Mouse (Mus musculus) cerebellum, postnatal 36 days (tissue): ENCODE data around the gene Ptcd3.
"Not testable (repeated sequence)": the region's sequence is repeated elsewhere in the genome, so short reads cannot be mapped to it uniquely, and the experiment has no call there.

Experiments used
- DNase-seq, 2 experiments: peaks; one replicate each; pipeline ENCODE4 v3.0.0; 2021 to 2022; ENCODE audit warnings: mixed read lengths in 2 of 2

Gene Ptcd3

GRCm38 (mm10) chr6:71908481-71909381, at the start of gene Ptcd3, which contains the start of gene Polr1a:
Ptcd3 (minus strand) TSS chr6:71908750.
Polr1a (plus strand) TSS chr6:71909053.
- DNase-seq: peak; percentile 91 to 94

DNA sequence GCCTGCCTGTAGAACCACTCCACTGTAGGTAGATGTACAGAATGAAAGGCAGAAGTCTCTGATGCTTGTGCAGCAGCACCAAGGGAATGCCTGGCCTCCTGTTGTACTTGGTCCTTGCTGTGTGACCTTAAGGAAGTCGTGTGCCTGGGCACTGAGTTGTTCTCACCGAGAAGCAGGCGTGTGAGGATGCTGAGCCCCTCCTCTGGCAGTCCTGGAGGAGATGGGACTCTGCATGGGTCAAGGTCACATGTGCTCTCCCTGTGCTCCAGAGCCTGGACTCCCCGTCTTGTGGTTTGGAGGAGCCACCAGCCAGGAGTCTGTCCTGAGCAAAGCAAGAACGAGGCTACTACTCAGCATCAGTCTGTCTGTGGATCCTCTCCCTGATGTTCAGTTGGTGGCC, 42.6 kb upstream of the Ptcd3 start:
- DNase-seq: no peak

GRCm38 (mm10) chr6:71950592-71950991, 42.0 kb upstream of the Ptcd3 start:
- no peak for DNase-seq

DNA sequence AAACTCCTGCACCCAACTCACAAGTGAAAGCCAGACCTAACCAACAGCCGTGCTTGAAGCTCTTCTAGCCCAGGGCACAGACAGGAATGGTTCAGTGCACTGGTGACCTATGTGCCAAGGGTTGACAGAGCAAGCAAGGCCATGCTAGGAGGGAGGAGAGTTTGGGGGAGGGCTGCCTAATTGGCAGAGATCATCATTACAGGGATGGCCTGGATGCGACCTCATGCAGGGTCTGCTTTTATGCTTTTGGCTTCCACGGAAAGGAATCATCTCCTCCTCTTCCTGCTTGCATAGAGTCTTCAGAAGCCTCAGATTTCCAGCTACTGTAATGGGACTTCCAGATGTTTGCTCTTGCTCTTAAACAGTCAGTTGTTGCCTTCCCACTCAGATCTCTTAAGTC, 41.2 kb upstream of the Ptcd3 start:
- DNase-seq: no peak

GRCm38 (mm10) chr6:71946121-71946520, 37.6 kb upstream of the Ptcd3 start:
- no peak for DNase-seq

GRCm38 (mm10) chr6:71945101-71945500, 36.6 kb upstream of the Ptcd3 start:
- no peak for DNase-seq

DNA sequence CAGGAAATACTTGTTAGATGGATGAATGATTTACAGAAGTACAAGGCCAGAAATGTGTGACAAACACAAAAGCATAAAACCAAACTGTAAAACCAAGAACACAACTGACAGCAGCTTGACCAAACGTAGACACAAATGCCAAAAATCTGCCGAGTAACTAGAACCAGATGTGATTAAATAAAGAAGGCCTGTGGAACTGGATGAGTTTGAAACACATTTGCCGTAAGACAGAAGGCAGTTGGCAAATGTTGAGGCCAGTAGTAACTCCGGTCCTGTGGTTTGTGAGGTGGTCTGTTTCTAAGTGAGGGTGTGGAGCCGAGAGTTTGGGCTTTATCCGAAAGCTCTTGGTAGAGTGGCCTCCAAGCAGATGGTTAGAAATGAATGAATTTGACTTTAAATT, 32.4 kb upstream of the Ptcd3 start:
- no peak for DNase-seq

DNA sequence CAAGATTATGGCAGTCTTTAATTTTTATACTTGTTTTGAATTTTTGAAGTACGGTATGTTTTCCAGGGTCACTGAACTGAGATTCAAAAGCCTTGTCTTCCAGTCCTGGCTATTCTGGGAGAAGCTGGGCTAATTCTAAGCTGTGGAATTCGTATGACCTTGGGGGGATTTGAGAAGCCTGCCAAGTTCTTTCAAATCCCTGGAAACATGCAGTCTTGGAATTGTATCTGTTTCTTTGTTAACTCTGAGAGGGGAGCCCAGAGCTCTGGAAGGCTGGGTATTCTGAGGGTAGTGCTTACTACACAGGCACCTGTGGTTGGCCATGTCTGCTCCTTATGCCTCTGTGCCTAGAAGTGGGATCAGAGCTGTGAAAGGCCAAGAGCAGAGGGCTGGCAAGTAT, 27.2 kb upstream of the Ptcd3 start:
- DNase-seq: no peak

- DNase-seq: no peak
Measured at GRCm38 (mm10) chr6:71934081-71934556, 25.6 kb upstream of the Ptcd3 start.

GRCm38 (mm10) chr6:71932347-71932746, 23.8 kb upstream of the Ptcd3 start:
- DNase-seq: no peak

DNA sequence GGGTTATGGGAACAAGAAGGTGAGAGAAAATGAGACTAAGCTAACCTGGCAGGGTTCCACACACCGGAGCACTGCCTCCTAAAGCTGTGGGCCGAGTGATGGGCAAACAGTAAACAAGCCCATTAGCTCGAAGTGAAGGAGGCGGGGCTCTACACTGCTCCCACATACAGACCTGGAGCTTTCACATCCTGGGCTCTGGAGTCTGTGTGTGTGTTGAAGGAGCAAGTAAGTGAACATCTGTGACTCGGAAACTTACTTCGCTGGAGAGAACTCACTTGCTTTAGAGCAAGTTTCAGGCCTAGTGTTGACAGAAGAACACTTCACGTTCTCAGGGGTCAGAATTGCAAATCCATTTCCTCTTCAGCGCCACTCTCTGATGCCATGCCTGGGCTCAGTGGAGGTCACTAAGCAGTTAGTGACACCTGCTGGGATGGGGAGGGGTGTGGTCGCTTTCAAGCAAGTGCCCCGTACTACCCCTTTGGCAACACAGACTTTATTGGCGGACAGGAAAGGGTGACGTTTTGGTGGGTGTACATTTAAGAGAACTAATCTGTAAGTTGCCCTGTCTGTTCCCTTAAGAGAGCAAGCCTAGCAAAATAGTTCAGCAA, 22.4 kb upstream of the Ptcd3 start:
- DNase-seq: no peak

DNA sequence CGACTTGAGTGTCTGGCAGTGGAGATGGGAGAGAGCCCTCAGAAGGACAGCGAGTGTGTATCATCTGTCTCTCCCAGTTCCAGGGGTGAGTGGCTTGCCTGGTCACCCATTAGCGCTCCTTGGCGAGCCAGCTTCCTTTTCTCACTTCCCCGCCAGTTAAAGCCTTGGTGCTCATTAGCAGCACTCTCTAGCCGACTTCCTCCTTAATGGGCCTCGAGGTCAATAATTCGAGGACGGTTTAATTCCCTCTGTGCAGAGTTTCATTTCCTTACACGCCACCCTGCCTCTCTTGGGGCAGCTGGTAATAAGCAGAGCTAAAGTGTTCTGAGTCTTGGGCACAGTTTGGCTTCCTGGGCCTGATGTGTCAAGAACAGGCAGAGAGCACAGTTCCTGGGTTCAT, 21.5 kb upstream of the Ptcd3 start:
- no peak for DNase-seq

DNA sequence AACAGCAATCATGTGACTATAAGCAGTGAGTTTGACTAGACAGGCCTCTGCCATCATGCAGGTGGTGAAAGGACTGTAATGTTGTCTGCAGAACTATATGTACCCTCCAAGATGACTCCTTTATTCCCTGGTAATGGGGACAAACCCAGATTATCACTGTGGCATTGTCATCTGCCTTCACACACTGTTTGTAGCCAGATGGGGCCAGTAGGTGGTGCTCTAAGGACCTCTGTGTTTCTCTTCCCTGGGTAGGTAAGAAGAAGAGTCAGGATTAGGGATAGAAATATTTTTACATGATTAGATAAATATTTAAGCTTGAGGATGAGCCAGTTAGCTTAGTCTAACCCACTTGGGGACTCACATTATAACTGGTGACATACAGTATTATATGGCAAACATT, 19.4 kb upstream of the Ptcd3 start:
- peak; percentile 77 to 82 for DNase-seq

GRCm38 (mm10) chr6:71925233-71925632, 16.7 kb upstream of the Ptcd3 start:
- DNase-seq: not testable (repeated sequence)

GRCm38 (mm10) chr6:71920752-71921151, 12.2 kb upstream of the Ptcd3 start:
- no peak for DNase-seq

DNA sequence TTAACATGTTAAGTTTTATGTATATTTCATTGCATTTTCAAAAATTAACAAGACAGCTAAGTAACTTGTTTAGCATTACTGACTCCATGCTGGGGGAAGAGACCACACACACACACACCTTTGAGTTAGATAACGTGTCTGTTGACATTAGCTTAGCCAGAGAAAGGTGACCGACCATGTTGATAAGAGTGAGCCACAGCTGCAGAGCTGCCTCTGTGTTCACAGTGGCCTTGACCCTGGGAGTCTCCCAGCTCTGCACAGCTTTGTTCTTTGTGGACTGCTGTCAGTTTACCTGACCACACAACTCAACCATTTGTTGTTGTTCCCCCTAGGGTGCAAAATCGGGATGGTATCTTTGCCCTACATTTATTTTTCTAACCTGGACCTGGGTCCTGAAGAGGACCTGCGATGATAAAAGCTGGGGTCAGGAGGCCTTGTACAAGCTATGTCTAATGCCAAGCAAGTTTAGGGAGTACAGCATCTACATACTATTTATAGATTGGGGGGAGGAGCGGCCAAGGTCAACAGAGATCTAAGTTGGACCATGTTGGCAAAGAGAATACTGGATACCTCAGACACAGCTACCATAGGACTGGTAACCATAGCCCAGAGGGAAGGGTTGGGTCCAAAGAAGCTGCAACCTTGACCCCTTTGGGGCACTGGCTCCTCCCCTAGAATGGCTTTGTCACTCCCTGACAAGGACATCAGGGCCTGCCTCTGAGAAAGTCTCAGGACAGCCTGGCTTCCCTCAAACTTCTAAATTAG, 3.3 kb upstream of the Ptcd3 start:
- DNase-seq: no peak

GRCm38 (mm10) chr6:71909840-71910239, 1.3 kb upstream of the Ptcd3 start:
- no peak for DNase-seq

GRCm38 (mm10) chr6:71909384-71909783, 834 bp upstream of the Ptcd3 start:
- no peak for DNase-seq

DNA sequence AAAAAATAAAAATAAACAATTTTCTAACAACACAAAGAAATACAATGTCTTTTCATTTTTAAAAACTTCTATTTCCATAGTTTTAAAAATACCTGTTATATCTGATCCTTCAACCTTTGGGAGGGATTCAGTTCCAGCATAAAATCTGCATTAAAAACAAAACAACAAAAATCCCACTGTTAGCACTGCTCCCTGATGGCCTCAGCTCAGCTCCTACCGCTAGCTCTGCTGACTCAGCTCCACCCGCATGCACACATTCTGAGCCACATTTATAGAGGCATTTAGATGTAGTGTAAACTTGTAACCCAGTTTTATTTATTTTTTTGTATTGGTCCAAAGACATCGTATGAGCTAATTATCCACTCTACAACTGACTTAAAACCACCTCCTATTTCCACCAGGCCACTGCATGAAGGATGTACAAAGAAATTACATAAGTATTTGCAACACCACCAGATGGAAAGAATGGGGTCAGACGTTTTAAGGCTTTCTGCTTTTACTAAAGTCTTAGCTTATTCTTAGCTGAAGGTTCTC, 781 bp downstream of the Ptcd3 start:
- DNase-seq: no peak

DNA sequence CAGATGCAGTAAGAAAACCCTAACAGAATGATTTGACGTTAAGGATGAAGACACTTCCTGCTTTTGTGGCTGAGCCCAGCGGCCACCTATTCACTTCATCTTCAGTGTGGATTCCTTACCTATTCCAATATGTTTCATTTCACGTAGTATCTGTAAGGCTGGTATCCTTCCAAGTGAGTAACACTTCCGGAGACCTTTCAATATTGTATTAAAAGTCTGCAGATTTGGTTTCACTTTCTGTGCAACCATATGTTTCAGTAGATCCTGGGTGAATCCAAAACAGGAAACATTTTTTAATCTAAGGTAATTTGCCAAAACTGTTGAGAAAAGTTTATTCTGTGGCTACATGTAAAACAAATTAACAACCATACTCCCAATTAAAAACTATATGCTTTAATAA, 15.3 kb downstream of the Ptcd3 start:
- no peak for DNase-seq

- no peak for DNase-seq
Measured at GRCm38 (mm10) chr6:71877965-71878760, 30.4 kb downstream of the Ptcd3 start.

DNA sequence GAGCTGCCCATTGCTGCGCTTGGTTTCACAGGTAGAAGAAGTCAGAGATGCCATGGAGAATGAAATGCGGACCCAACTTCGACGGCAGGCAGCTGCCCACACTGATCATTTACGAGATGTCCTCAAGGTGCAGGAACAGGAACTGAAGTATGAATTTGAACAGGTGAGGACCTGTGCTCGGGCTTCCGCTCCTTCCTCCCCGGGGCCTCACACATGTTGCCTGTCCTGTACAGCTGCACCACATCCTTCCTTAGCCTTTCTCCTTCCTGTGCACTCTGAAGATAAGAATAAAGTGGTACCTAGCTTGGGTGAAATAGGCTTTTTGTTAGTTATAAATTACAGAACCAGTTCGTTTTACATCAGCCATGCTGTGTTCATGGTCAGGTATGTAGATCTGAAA, 37.2 kb downstream of the Ptcd3 start:
- no peak for DNase-seq
